Mouse (Mus musculus) limb, embryonic 10.5 days (tissue): ENCODE data around the gene Rbfox3. TPM values are rescaled to one million over a fixed set of nuclear protein-coding genes. Genes with fewer than 3 reads are reported as not detected.

Experiments
- DNase-seq: peaks from one replicate; pipeline ENCODE4 v3.0.0-alpha.2; 2017; ENCODE audit warnings: low spot score
- H3K27ac ChIP-seq: fragments of 300-500 bp; sonication (generic); 2 replicates; pipeline ENCODE4 v1.5.1; 2016; ENCODE audit warnings: mild to moderate bottlenecking
- H3K27me3 ChIP-seq: fragments of 300-500 bp; sonication (generic); 2 replicates; pipeline ENCODE4 v1.6.1; 2016; ENCODE audit warnings: low read depth, mild to moderate bottlenecking; ENCODE audit not compliant: poor library complexity, severe bottlenecking
- H3K36me3 ChIP-seq: fragments of 300-500 bp; sonication (generic); 2 replicates; pipeline ENCODE4 v1.6.1; 2016; ENCODE audit warnings: mild to moderate bottlenecking, moderate library complexity
- H3K4me1 ChIP-seq: fragments of 300-500 bp; sonication (generic); 2 replicates; pipeline ENCODE4 v1.6.1; 2016
- H3K4me3 ChIP-seq: fragments of 300-500 bp; sonication (generic); 2 replicates; pipeline ENCODE4 v1.5.1; 2016; ENCODE audit warnings: mild to moderate bottlenecking, moderate library complexity
- H3K9me3 ChIP-seq: fragments of 300-500 bp; sonication (generic); replicated peaks from 2 replicates; pipeline ENCODE4 v1.6.1; 2016; ENCODE audit warnings: mild to moderate bottlenecking
- WGBS: fragments of 180-500 bp; shearing (Covaris S2); methylation state at CpG from one replicate; pipeline ENCODE4 v1.1.7; 2016; 5-methylcytosine and 5-hydroxymethylcytosine counted together
- polyA plus RNA-seq: library from polyadenylated mRNA; unstranded; fragments of >200 nt; fragmentation: Nextera tagmentation; extraction: Ambion mirVana; gene quantifications from 2 replicates; pipeline ENCODE4 v1.2.1, GENCODE M21; 2016

Rbfox3 gene
- polyA plus RNA-seq, 1 experiment from 2014 or later, result 1.7 TPM

GRCm38 (mm10) chr11:118714601-118715524 is 196.5 kb downstream of the Rbfox3 start:
- DNase-seq, result no peak

GRCm38 (mm10) chr11:118712761-118713160 is 198.6 kb downstream of the Rbfox3 start:
- Histone ChIP-seq H3K36me3 (no peaks in the 10 kb centered on the region), H3K9me3 (no peaks in the 10 kb centered on the region), H3K4me3 (no peak overlapping the region), H3K4me1 (peaks cover 25% of the 10 kb centered on the region), H3K27ac (no peak overlapping the region), H3K27me3 (no peaks in the 10 kb centered on the region)
- DNase-seq, result no peak
- WGBS, result 78% methylated on average over 4 of the region's 4 CpGs

More at GRCm38 (mm10) chr11:118714601-118715524, 196.5 kb downstream of the Rbfox3 start:
- Histone ChIP-seq H3K36me3 (no peaks in the 10 kb centered on the region), H3K27me3 (no peaks in the 10 kb centered on the region), H3K4me1 (peaks cover 29% of the 10 kb centered on the region), H3K27ac (no peak overlapping the region), H3K4me3 (no peak overlapping the region), H3K9me3 (no peaks in the 10 kb centered on the region)
- 90% methylated on average over 26 of the region's 26 CpGs for WGBS

GRCm38 (mm10) chr11:118712058-118712457 is 199.3 kb downstream of the Rbfox3 start:
- WGBS, result 85% methylated on average over 9 of the region's 9 CpGs
- Histone ChIP-seq H3K36me3 (no peaks in the 10 kb centered on the region), H3K27ac (no peak overlapping the region), H3K4me1 (peaks cover 19% of the 10 kb centered on the region; the same call in 1 of the 2 replicates), H3K27me3 (no peaks in the 10 kb centered on the region), H3K4me3 (no peak overlapping the region), H3K9me3 (no peaks in the 10 kb centered on the region)
- no peak for DNase-seq

DNA sequence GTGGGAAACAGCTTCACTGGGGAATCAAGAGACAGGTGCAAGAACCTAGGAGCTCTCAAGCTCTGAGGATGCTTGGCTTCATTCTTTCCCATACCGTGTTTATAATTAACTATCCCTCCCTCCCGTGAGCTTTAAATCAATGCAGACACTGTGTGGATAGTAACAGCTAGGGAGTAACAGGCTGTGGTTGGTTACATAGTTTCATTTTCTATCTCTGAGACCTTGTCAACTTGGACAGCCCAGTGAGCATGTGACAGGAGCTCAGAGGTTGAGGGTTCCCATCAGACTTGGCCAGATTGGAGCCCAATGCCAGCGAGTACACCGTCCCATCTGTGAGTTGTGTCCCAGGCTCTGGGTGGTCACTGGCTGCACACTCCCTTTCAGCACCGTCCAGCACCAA is 201.4 kb downstream of the Rbfox3 start:
- Histone ChIP-seq H3K4me3 (no peak overlapping the region), H3K9me3 (no peaks in the 10 kb centered on the region), H3K36me3 (no peaks in the 10 kb centered on the region), H3K27ac (no peak overlapping the region), H3K27me3 (no peaks in the 10 kb centered on the region), H3K4me1 (peaks cover 11% of the 10 kb centered on the region; the same call in 1 of the 2 replicates)
- no peak for DNase-seq
- 92% methylated on average over 5 of the region's 5 CpGs for WGBS

DNA sequence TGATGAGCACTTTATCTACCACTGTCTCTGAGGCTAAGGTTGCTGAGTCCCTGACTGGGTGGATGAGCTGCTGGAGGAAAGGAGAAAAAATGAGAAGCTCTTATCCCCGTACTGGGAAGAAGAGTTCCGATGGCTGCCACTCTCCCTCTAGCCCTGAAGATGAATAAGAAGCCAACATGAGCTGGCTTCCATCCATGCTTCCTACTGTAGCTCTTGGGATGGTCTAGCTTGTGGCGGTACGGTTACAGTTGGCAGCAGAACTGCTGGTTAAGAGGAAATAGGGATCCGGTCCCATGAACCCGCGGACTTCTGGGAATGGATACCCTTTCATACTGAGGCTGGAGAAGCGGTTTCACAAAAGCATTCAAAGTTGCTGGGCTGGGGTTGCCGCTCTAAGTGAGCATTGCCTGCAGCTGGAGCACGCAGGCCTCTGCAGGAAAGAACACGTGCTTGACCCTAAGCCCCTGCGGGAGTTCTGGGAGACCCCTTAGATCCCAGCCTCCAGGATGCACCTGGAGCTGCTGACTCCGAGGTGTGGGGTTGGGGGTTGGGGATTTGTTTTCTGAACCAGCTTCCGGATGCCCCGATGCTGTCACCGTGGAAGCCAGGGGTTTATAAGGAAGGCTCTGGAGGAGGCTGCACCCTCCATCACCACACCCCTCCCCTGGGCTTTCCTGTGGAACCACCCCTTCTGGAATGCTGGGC is 215.0 kb downstream of the Rbfox3 start:
- peak; percentile 64 for DNase-seq
- peaks cover 37% of the 10 kb centered on the region for H3K4me1 ChIP-seq
- H3K9me3 ChIP-seq, result no peaks in the 10 kb centered on the region
- H3K27ac ChIP-seq, result peak overlapping the region; percentile 73
- H3K36me3 ChIP-seq, result no peaks in the 10 kb centered on the region
- WGBS, result 57% methylated on average over 16 of the region's 16 CpGs
- peak overlapping the region; percentile 0; the same call in 1 of the 2 replicates for H3K4me3 ChIP-seq
- H3K27me3 ChIP-seq, result 0 out of 2 replicates have a peak, but pooled peaks cover 9% of the 10 kb centered on the region

GRCm38 (mm10) chr11:118693276-118693675 is 218.1 kb downstream of the Rbfox3 start:
- 87% methylated on average over 7 of the region's 7 CpGs for WGBS
- 0 out of 2 replicates have a peak, but pooled peaks cover 14% of the 10 kb centered on the region for H3K27me3 ChIP-seq
- DNase-seq, result no peak
- no peaks in the 10 kb centered on the region for H3K9me3 ChIP-seq
- no peak overlapping the region for H3K4me3 ChIP-seq
- no peak overlapping the region for H3K27ac ChIP-seq
- H3K4me1 ChIP-seq, result peaks cover 37% of the 10 kb centered on the region
- no peaks in the 10 kb centered on the region for H3K36me3 ChIP-seq

GRCm38 (mm10) chr11:118690262-118690661 is 221.1 kb downstream of the Rbfox3 start:
- Histone ChIP-seq H3K27me3 (peaks cover 22% of the 10 kb centered on the region; the same call in 1 of the 2 replicates), H3K4me3 (no peak overlapping the region), H3K9me3 (no peaks in the 10 kb centered on the region), H3K36me3 (no peaks in the 10 kb centered on the region), H3K4me1 (peaks cover 12% of the 10 kb centered on the region), H3K27ac (no peak overlapping the region)
- WGBS, result 89% methylated on average over 8 of the region's 8 CpGs
- no peak for DNase-seq

- no peaks in the 10 kb centered on the region for H3K36me3 ChIP-seq
- peaks cover 39% of the 10 kb centered on the region for H3K27me3 ChIP-seq
- H3K9me3 ChIP-seq, result no peaks in the 10 kb centered on the region
- peaks cover 13% of the 10 kb centered on the region for H3K4me1 ChIP-seq
- no peak overlapping the region for H3K27ac ChIP-seq
- H3K4me3 ChIP-seq, result no peak overlapping the region
- 9% methylated on average over 16 of the region's 16 CpGs for WGBS
- DNase-seq, result peak; percentile 81
These were observed 226.0 kb downstream of the Rbfox3 start for GRCm38 (mm10) chr11:118685397-118685796.

- Histone ChIP-seq H3K4me3 (no peak overlapping the region), H3K27ac (no peak overlapping the region), H3K27me3 (peaks cover 43% of the 10 kb centered on the region), H3K4me1 (peaks cover 20% of the 10 kb centered on the region), H3K9me3 (no peaks in the 10 kb centered on the region), H3K36me3 (no peaks in the 10 kb centered on the region)
- no peak for DNase-seq
- 70% methylated on average over 4 of the region's 4 CpGs for WGBS
These were observed 226.7 kb downstream of the Rbfox3 start for GRCm38 (mm10) chr11:118684665-118685064.

- no peak for DNase-seq
- H3K9me3 ChIP-seq, result no peaks in the 10 kb centered on the region
- peaks cover 46% of the 10 kb centered on the region for H3K27me3 ChIP-seq
- WGBS, result 82% methylated on average over 10 of the region's 10 CpGs
- no peak overlapping the region for H3K27ac ChIP-seq
- peaks cover 35% of the 10 kb centered on the region for H3K4me1 ChIP-seq
- no peaks in the 10 kb centered on the region for H3K36me3 ChIP-seq
- no peak overlapping the region for H3K4me3 ChIP-seq
These were observed 230.7 kb downstream of the Rbfox3 start for GRCm38 (mm10) chr11:118680699-118681098.

DNA sequence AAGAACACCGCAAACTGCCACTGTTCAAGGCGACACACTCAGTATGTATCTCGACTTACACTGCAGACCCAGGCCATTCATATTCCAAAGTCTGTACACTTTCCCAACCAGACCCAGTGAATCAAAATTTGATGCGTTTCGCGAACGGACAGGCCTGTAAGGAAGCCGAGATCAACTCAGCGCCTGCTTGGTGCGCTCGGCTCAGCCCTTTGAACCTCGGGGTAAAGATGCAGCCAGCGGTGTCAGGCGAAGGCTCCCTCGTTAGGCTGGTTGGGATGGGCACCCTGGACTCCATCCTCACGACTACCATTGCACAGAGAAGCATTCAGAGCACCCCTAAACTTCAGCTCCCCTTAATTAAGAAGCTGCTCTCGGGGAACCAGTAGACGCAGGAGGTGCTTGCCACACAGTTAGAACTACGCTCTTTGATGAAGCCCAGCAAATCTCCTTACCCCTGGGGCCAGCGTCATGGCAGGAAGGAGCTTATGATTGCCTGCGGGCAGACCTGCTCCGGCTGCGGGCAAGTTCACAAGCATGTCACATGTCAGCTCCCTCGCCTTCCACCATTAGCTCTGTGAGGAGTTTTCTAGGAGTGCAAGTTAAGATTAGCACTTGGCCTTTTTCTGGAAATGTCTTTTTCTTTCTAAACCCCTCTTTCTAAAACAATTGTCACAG is 231.5 kb downstream of the Rbfox3 start:
- Histone ChIP-seq H3K9me3 (no peaks in the 10 kb centered on the region), H3K4me1 (peaks cover 30% of the 10 kb centered on the region), H3K27me3 (peaks cover 40% of the 10 kb centered on the region), H3K36me3 (no peaks in the 10 kb centered on the region), H3K4me3 (no peak overlapping the region), H3K27ac (no peak overlapping the region)
- WGBS, result 77% methylated on average over 24 of the region's 24 CpGs
- DNase-seq, result no peak

- Histone ChIP-seq H3K4me3 (no peak overlapping the region), H3K36me3 (no peaks in the 10 kb centered on the region), H3K9me3 (no peaks in the 10 kb centered on the region), H3K27ac (no peak overlapping the region), H3K4me1 (peaks cover 36% of the 10 kb centered on the region), H3K27me3 (peaks cover 31% of the 10 kb centered on the region)
- 38% methylated on average over 20 of the region's 20 CpGs for WGBS
- DNase-seq, result no peak
These were observed 232.8 kb downstream of the Rbfox3 start for GRCm38 (mm10) chr11:118678515-118679104.
